Mouse (Mus musculus): ENCODE data around the gene Olfr51. TPM values are rescaled to one million over a fixed set of nuclear protein-coding genes. Genes with fewer than 3 reads are reported as not detected.
"Not testable (repeated sequence)": the region's sequence is repeated elsewhere in the genome, so short reads cannot be mapped to it uniquely, and the experiment has no call there.

Olfr51 gene
- total RNA-seq (2021): not detected
- long read RNA-seq, experiment 1: 0 reads
- long read RNA-seq, experiment 2: 0 reads

DNA sequence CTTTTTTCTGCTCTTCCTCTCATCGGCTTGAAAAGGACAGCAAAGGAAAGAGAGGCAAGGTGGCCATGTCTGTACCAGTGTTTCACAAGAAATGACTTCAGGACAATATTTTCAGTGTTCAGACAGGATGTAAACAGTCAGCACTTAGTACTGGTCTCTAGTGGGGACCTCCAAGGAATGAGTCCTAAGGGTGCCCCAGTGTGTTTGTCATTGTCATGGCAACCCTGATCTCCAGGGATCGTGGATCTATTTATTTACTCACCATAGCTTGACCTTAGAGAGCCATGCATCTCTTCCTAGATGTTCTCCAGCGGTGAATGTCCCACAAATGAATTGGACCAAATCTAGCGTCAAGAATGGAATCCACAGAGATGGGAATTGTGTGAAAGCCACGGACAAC lies at the start of gene Olfr51:
TSS of gene Olfr51 (plus strand) at position 301 of the 400 bp plus-strand sequence.
- H3K27ac ChIP-seq: no peak within 1 kb of the TSS
- no peak for TF ChIP-seq CTCF (IDR thresholded peaks at IDR 0.05)
- DNase-seq: no peak
- no peak within 1 kb of the TSS for H3K4me3 ChIP-seq
- intact Hi-C loops (cut with DNase I): no loop called here

DNA sequence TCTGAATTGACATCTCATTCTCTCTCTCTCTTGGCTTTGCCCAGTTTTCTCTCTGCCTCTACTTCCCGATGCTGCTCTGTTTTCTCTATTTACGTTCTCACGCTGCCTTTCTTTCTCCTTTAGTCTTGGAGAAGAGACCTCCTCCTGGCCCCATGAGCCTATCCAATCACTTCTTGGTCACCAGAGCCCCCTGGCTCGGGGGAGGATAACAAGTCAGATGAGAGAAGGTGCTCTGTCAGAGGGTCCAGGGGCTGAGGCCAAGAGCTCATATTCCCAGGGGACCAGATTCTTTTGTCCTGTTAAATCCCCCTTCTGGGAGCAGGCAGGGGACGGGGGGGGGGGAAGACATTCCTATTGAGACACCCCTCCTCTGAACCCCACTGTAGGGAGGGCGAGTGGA lies 49.7 kb upstream of the Olfr51 start, which contains the start of gene Prop1:
TSS of gene Prop1 (minus strand) at position 101 of the 400 bp plus-strand sequence.
- intact Hi-C loops (cut with DNase I): no loop called here
- no peak for DNase-seq
- no peak for TF ChIP-seq CTCF (IDR thresholded peaks at IDR 0.05)
- Histone ChIP-seq H3K4me3 (no peak within 1 kb of the TSS), H3K27ac (no peak within 1 kb of the TSS)

DNA sequence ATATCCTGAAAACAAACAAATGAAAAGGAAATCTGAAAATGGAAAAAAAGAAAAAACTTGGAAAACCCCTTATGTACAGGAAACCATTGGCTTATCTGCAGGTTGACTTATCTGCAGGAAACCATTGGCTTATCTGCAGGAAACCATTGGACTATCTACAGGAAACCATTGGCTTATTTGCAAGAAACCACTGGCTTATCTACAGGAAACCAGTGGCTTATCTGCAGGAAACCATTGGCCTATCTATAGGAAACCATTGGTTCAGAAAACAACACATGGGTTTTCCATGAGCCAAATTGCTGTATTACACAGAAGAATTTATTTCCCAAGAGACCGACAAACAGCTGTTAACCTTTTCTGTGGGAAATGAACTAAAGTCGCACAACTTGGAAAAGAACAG lies 38.5 kb upstream of the Olfr51 start:
- intact Hi-C loops (cut with DNase I): no loop called here
- Histone ChIP-seq H3K27ac (no peak overlapping the region), H3K4me3 (no peak overlapping the region)
- no peak for DNase-seq
- TF ChIP-seq CTCF (IDR thresholded peaks at IDR 0.05): no peak

DNA sequence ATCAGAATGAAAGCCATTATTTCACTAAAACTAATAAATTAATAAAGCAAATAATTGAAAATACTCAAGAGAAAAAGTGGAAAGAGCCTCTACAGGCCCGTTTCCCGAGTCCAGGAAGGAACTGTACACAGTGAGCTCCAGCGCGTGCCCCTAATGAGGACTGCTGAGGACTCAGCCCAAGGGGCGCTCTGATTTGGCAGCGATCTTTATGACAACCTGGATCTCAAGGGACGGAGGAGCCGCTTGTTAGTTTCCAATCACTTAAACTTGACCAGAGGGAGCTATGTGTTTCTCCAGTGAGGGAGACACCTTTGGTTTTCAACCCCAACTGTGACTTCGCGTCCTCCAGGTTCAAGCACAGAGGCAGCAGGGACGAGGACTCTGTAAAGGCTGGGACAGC lies 37.2 kb upstream of the Olfr51 start, which contains the start of gene Olfr1378:
TSS of gene Olfr1378 (plus strand) at position 301 of the 400 bp plus-strand sequence.
- DNase-seq: no peak
- Histone ChIP-seq H3K27ac (no peak within 1 kb of the TSS), H3K4me3 (no peak within 1 kb of the TSS)
- intact Hi-C loops (cut with DNase I): no loop called here
- no peak for TF ChIP-seq CTCF (IDR thresholded peaks at IDR 0.05)

DNA sequence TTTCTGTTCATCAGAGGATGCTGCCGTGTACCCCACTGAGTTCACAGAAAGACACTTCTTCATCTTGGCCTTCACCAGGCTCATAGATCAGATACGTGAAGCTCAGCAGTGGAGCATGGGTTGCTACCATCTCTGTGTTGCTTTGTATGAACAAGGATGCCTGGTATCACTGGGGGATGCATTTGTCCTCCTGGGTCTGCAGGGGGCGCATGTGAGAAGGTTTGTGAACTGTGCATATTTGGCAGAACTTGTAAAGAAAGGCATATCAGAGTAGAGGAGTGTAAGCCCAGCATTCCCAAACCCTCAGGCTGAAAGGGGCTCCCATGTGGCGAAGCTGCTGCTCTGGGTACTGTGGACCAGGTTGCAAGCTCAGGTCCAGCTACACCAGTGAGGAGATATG lies 26.2 kb upstream of the Olfr51 start:
- intact Hi-C loops (cut with DNase I): no loop called here

DNA sequence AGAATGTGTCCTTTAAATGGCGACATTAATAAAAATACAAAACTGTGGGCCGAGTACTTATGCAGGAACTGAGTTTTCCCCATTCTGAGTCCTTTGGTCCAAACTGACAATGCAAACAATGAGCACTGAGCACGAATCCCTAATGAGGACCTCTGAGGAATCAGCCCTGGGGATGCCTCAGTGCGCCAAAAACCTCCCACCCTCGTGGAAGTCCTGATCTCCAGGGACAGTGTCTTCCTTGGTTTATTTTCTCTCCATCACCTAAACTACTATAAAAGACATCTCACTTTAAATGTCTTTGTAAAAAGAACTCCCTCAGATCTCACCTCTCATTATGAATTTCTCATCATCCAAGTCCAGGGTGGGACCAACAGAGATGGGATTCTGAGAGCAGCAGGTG lies 21.7 kb upstream of the Olfr51 start, which contains the start of gene Olfr1377:
TSS of gene Olfr1377 (plus strand) at position 301 of the 400 bp plus-strand sequence.
- Histone ChIP-seq H3K4me3 (no peak within 1 kb of the TSS), H3K27ac (no peak within 1 kb of the TSS)
- no peak for TF ChIP-seq CTCF (IDR thresholded peaks at IDR 0.05)
- no peak for DNase-seq
- intact Hi-C loops (cut with DNase I): no loop called here

More for the DNA sequence above, 26.2 kb upstream of the Olfr51 start:
- no peak for TF ChIP-seq CTCF (IDR thresholded peaks at IDR 0.05)
- no peak for DNase-seq
- H3K4me3 ChIP-seq: no peak overlapping the region
- H3K27ac ChIP-seq: no peak overlapping the region

DNA sequence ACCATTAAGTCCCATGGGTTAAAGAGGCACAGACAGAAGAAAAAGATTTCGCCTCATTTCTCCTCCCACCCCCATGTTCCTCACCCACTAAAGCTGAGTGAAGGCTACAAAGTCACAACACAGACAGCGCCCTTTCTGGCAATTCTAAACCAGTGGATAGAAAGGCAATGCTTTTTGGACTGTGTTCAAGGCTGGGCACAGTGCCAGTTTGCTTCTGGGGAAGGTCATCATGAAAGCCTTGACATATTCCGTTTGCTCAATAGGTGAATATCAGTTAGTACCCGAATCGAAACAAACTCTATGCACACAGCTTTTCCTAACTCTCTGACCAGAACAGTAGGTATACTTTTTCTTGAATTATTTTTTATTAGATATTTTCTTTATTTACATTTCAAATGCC lies 8.4 kb downstream of the Olfr51 start:
- intact Hi-C loops (cut with DNase I): loop anchor here (1.0 kb wide), 1 partner anchor 32 kb away; no protein-coding TSS in a partner anchor
- Histone ChIP-seq H3K27ac (no peak overlapping the region), H3K4me3 (no peak overlapping the region)
- no peak for TF ChIP-seq CTCF (IDR thresholded peaks at IDR 0.05)
- no peak for DNase-seq

DNA sequence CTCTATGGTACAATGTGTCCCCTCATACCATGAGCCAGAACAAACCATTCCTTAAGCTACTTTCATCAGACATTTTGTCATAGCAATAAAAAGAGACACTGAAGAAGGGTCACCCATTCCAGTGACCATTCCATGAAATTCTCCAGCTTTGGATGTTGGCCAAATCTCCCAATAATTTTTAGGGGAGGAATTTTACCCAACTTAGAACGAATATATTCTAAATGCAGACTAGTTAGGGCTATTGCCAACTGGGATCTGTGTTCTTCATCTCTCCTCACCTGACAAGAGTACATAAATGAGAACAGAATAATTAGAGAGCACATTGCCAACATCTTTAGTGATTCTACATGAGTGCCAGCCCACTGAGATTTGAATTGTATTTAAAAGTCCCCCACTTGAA lies 10.5 kb downstream of the Olfr51 start, which contains the start of gene Olfr54:
TSS of gene Olfr54 (plus strand) at position 301 of the 400 bp plus-strand sequence.
- TF ChIP-seq CTCF (IDR thresholded peaks at IDR 0.05): no peak
- intact Hi-C loops (cut with DNase I): no loop called here
- no peak within 1 kb of the TSS for H3K27ac ChIP-seq
- H3K4me3 ChIP-seq: no peak within 1 kb of the TSS
- DNase-seq: no peak

DNA sequence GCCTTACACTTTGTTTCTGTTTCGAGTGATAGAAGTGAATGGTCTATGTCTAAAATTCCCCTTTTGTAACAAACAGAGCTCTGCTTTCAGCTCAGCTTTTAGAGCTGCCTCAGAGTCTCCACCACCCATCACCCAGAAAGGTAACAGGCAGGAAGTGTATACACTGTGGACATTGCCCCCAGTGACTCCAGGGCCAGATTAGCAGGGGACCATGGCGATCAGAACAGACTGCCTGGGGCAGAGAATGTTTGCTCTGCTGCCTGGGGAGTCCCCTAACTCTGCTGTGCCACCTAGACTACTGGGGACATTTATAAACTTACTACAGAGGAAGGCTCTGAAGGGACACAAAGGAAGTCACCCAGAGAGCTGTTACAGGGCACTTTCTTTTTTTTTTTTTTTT lies 12.9 kb downstream of the Olfr51 start:
- intact Hi-C loops (cut with DNase I): no loop called here
- DNase-seq: no peak

DNA sequence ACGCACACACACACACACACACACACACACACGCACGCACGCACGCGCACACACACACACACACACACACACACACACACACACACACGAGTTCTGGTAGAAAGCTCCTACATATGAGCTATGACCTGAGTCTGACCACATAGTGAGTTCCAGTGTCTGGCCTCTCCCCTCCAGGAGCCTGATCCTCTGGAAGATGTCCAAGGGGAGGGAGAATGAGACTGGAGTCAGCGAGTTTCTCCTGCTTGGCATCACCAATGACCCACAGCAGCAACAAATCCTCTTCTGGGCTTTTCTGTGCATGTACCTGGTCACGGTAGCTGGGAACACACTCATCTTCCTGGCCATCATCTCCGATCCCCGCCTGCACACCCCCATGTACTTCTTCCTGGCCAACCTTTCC lies 23.4 kb downstream of the Olfr51 start:
- H3K4me3 ChIP-seq; DNase-seq; intact Hi-C loops (cut with DNase I); H3K27ac ChIP-seq: not testable (repeated sequence)

More for the DNA sequence above, 12.9 kb downstream of the Olfr51 start:
- Histone ChIP-seq H3K27ac (no peak overlapping the region), H3K4me3 (no peak overlapping the region)
- TF ChIP-seq CTCF (IDR thresholded peaks at IDR 0.05): no peak

DNA sequence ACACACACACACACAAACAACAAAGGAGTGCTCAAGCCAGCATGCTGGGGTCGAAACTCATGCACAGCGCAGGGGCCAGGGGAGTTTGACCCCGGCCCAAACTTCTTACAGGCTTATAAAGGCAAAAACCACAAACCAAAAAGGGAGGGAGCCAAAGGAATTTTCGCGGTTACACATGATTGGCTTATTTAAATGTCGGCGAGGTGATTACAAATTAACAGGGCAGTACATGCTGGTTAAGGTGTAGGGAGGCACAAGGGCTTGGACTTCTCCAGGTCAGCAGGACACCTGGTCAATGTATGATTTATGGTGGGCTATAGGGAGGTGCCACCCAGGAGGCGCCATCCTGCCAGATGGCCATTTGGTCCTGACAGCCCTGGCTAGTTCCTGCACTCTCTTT lies 26.0 kb downstream of the Olfr51 start:
- H3K4me3 ChIP-seq; intact Hi-C loops (cut with DNase I); H3K27ac ChIP-seq; DNase-seq: not testable (repeated sequence)

DNA sequence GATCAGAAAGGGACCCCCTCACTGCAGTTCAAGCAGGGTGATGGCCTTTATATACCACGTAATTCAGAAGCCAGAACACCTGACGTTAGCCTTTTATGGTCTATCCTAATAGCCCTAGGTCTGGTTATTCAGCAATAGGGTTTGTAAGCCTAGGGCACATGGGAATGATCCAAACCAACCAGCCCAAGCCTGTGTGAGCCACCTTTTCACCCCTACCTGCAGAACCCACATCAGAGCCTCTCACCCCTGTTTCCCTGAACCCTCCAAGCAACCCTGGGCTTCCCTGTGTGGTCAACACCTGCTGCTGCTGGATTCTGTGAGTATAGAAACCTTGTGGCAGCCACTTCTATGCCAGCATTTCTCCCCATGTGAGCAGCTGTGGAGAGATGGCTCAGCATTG lies 26.8 kb downstream of the Olfr51 start:
- H3K4me3 ChIP-seq: no peak overlapping the region
- DNase-seq: no peak
- no peak overlapping the region for H3K27ac ChIP-seq
- no peak for TF ChIP-seq CTCF (IDR thresholded peaks at IDR 0.05)
- intact Hi-C loops (cut with DNase I): no loop called here

DNA sequence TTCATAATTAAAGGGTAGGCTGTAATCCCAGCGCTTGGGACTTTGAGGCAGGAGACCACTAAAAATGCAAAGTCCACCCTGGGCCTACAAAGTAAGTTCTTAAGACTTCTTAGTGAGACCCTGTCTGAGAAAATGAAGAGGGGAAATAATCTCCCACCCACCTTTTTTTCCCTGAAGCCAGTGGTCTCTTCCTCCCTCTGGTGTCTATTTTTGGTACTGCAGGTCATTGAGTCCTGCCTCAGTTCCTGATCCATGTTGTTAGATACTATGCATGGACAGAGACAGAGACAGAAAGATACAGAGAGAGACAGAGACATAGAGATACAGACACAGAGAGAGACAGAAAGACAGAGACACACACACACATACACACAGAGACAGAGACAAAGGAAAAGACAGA lies 29.5 kb downstream of the Olfr51 start:
- Histone ChIP-seq H3K4me3 (no peak overlapping the region), H3K27ac (no peak overlapping the region)
- intact Hi-C loops (cut with DNase I): loop anchor here (1.0 kb wide), 1 partner anchor 93 kb away; no protein-coding TSS in a partner anchor
- DNase-seq: no peak
- peak; percentile 86 for TF ChIP-seq CTCF (IDR thresholded peaks at IDR 0.05)

DNA sequence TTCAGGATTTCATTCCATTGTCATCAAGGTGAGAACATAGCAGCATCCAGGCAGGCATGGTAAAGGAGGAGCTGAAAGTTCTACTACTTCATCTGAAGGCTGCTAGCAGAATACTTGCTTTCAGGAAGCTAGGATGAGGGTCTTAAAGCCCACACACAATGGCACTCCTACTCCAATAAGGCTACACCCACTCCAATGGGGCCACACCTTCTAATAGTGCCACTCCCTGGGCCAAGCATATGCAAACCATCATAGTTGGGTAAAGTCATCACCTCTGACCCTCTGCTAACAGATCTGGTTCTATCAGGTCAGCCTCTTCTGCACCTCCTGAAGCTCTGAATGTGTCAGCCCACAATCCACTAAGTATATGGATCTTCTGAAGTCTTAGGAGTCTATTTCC lies 30.7 kb downstream of the Olfr51 start:
- H3K27ac ChIP-seq; intact Hi-C loops (cut with DNase I); H3K4me3 ChIP-seq; DNase-seq: not testable (repeated sequence)
